Mouse (Mus musculus) bone marrow macrophage, adult 2 months (primary cell): ENCODE results near the gene Hivep3.

Experiments
- CTCF ChIP-seq: IDR thresholded peaks from 2 replicates; pipeline ENCODE4 v1.5.1; 2012; ENCODE audit warnings: low read depth, mild to moderate bottlenecking, low read length, moderate library complexity
- POLR2A ChIP-seq: IDR thresholded peaks from 2 replicates; pipeline ENCODE4 v1.6.1; 2012; ENCODE audit warnings: mild to moderate bottlenecking, low read depth, low read length, borderline replicate concordance

- no peak for TF ChIP-seq POLR2A
- no peak for TF ChIP-seq CTCF
Measured at GRCm38 (mm10) chr4:119882814-119883213, 149.2 kb downstream of the Hivep3 start.
